In the genomic region with DNA sequence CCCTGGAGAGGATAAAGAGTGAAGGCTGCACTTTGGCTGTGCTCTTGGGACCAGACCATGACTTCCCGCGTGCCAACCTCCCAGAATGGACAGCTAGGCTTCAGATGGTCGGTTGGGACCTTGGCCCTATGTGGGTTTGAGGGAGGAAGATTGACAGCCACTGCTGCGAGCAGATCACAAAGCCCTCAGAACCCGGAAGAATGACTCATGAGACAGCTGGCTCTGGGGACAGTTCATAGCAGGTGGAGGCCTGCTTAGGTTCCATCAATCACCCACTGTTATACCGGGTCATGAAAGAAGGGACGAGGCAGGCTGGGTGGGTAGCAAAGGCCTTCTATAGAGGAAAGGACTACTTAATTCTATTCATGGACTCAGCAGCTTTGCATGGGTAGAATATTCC, we compare ENCODE assay signal across 16 mouse cellular contexts.
A peak's percentile ranks its signal among the peaks of the same experiment; 100 is the strongest.
DNase-seq lines count a peak whose midpoint lies in the region; ATAC-seq lines count a peak whose summit lies in the region.
"Had no signal": no experiment of that assay in that cellular context is flagged by ENCODE, and none has a peak within 500 bp of the region (broad histone marks: within the 10 kb centered on the region; RNA-seq: fewer than 3 reads in every experiment).

No protein-coding gene starts in this region.

- peak; percentile 61; the same call in 1 of the 2 replicates for ATAC-seq in limb, embryonic 15.5 days (ENCODE audit: insufficient number of reproducible peaks, low FRiP score, low TSS enrichment, low read depth)
- ATAC-seq in neural tube, embryonic 15.5 days (ENCODE audit: low FRiP score), result no peak
- ATAC-seq: activated CD4-positive, CD25-positive, alpha-beta regulatory T cell, adult 4 months had no signal

- H3K4me1 ChIP-seq in limb, embryonic 15.5 days, result 0 out of 2 replicates have a peak, but pooled peaks cover 3% of the 10 kb centered on the region
- H3K4me1 ChIP-seq in neural tube, embryonic 15.5 days, result no peaks in the 10 kb centered on the region
- H3K4me1 ChIP-seq: hindbrain, embryonic 13.5 days; midbrain, embryonic 12.5 days had no signal

- no peak overlapping the region for H3K4me2 ChIP-seq in limb, embryonic 15.5 days
- H3K4me2 ChIP-seq in neural tube, embryonic 15.5 days, result no peak overlapping the region
- H3K4me2 ChIP-seq: hindbrain, embryonic 13.5 days; midbrain, embryonic 12.5 days had no signal

- H3K4me3 ChIP-seq in limb, embryonic 15.5 days, result no peak overlapping the region
- no peak overlapping the region for H3K4me3 ChIP-seq in neural tube, embryonic 15.5 days (replicated peaks)
- H3K4me3 ChIP-seq: hindbrain, embryonic 13.5 days; midbrain, embryonic 12.5 days had no signal

- H3K9ac ChIP-seq in limb, embryonic 15.5 days, result no peak overlapping the region
- no peak overlapping the region for H3K9ac ChIP-seq in neural tube, embryonic 15.5 days (replicated peaks)
- H3K9ac ChIP-seq: hindbrain, embryonic 13.5 days; liver, embryonic 14.5 days; midbrain, embryonic 12.5 days had no signal

- H3K27me3 ChIP-seq in limb, embryonic 15.5 days, result no peaks in the 10 kb centered on the region
- no peaks in the 10 kb centered on the region for H3K27me3 ChIP-seq in neural tube, embryonic 15.5 days (replicated peaks)
- H3K27me3 ChIP-seq: hindbrain, embryonic 13.5 days; midbrain, embryonic 12.5 days had no signal

- no peaks in the 10 kb centered on the region for H3K36me3 ChIP-seq in limb, embryonic 15.5 days
- H3K36me3 ChIP-seq in neural tube, embryonic 15.5 days, result no peaks in the 10 kb centered on the region
- H3K36me3 ChIP-seq: hindbrain, embryonic 13.5 days; midbrain, embryonic 12.5 days had no signal

- H3K27ac ChIP-seq in limb, embryonic 15.5 days, result no peak overlapping the region
- no peak overlapping the region for H3K27ac ChIP-seq in neural tube, embryonic 15.5 days (replicated peaks)
- H3K27ac ChIP-seq: hindbrain, embryonic 13.5 days; liver, embryonic 14.5 days; midbrain, embryonic 12.5 days had no signal

- peak; percentile 8 to 15 for DNase-seq in cerebellum, adult 18-20 months
- DNase-seq in cerebellum, postnatal 14 days, result no peak
- peak; percentile 11 for DNase-seq in urinary bladder, postnatal 14 days (ENCODE audit: low spot score)
- DNase-seq in urinary bladder, postnatal 10 days (ENCODE audit: low spot score), result no peak
- DNase-seq in right cerebral cortex, adult 18-20 months, result no peak
- no peak for DNase-seq in layer of hippocampus, adult 9-11 months
- DNase-seq: adrenal gland, postnatal 36 days; kidney, adult 11 months; kidney, postnatal 36 days; lung, postnatal 36 days had no signal

- WGBS in limb, embryonic 15.5 days, result 65% methylated on average over 7 of the region's 7 CpGs
- whole genome bisulfite sequencing in neural tube, embryonic 15.5 days, result 39% methylated on average over 7 of the region's 7 CpGs

- H3K9me3 ChIP-seq in limb, embryonic 15.5 days, result no peaks in the 10 kb centered on the region
- H3K9me3 ChIP-seq in neural tube, embryonic 15.5 days (replicated peaks), result no peaks in the 10 kb centered on the region
- H3K9me3 ChIP-seq: hindbrain, embryonic 13.5 days; midbrain, embryonic 12.5 days had no signal

Comparison
In these comparisons a context has a peak if more than half of its experiments do, and no peak if none do; other contexts are left out.
1. DNase-seq: peak in cerebellum, adult 18-20 months (2 of 2) and urinary bladder, postnatal 14 days (single experiment); none in cerebellum, postnatal 14 days (0 of 2), urinary bladder, postnatal 10 days (single experiment), right cerebral cortex, adult 18-20 months (single experiment) and layer of hippocampus, adult 9-11 months (single experiment).